Mouse (Mus musculus) ES-CJ7 (cell line): ENCODE data around the gene Phgdh.

Experiments
- DNase-seq: peaks from one replicate; pipeline ENCODE4 v3.0.0; 2011; ENCODE audit warnings: low read depth, low spot score

Gene Phgdh

GRCm38 (mm10) chr3:98348106-98348505, 8.3 kb upstream of the Phgdh start:
- no peak for DNase-seq

- no peak for DNase-seq
Observed at GRCm38 (mm10) chr3:98343235-98343634, 3.4 kb upstream of the Phgdh start.

GRCm38 (mm10) chr3:98340818-98341594, 1.2 kb upstream of the Phgdh start:
- DNase-seq = no peak

- peak; percentile 14 for DNase-seq
Observed at GRCm38 (mm10) chr3:98339097-98339705, 589 bp downstream of the Phgdh start.

- peak; percentile 71 for DNase-seq
Observed at GRCm38 (mm10) chr3:98338584-98339041, 1.2 kb downstream of the Phgdh start.

- no peak for DNase-seq
Observed at GRCm38 (mm10) chr3:98336661-98337654, 2.8 kb downstream of the Phgdh start.

- DNase-seq = no peak
Observed at GRCm38 (mm10) chr3:98335886-98336285, 3.9 kb downstream of the Phgdh start.

GRCm38 (mm10) chr3:98335331-98335730, 4.5 kb downstream of the Phgdh start:
- no peak for DNase-seq

- DNase-seq = no peak
Observed at GRCm38 (mm10) chr3:98334010-98334409, 5.8 kb downstream of the Phgdh start.

GRCm38 (mm10) chr3:98324235-98324634, 15.6 kb downstream of the Phgdh start:
- DNase-seq = no peak

- no peak for DNase-seq
Observed at GRCm38 (mm10) chr3:98322209-98322608, 17.6 kb downstream of the Phgdh start.

- no peak for DNase-seq
Observed at GRCm38 (mm10) chr3:98319190-98319589, 20.6 kb downstream of the Phgdh start.

GRCm38 (mm10) chr3:98317143-98317542, 22.6 kb downstream of the Phgdh start:
- DNase-seq = no peak

- DNase-seq = no peak
Observed at GRCm38 (mm10) chr3:98315181-98315580, 24.6 kb downstream of the Phgdh start.

GRCm38 (mm10) chr3:98313294-98314155, 26.3 kb downstream of the Phgdh start:
- DNase-seq = no peak

- peak; percentile 56 for DNase-seq
Observed at GRCm38 (mm10) chr3:98312867-98313266, 26.9 kb downstream of the Phgdh start.

- DNase-seq = no peak
Observed at GRCm38 (mm10) chr3:98310456-98310855, 29.3 kb downstream of the Phgdh start.

- no peak for DNase-seq
Observed at GRCm38 (mm10) chr3:98308606-98309005, 31.2 kb downstream of the Phgdh start.

- no peak for DNase-seq
Observed at GRCm38 (mm10) chr3:98301761-98302160, 38.0 kb downstream of the Phgdh start.

- no peak for DNase-seq
Observed at GRCm38 (mm10) chr3:98300266-98300665, 39.5 kb downstream of the Phgdh start.
